Mouse (Mus musculus) C2C12 (cell line): Measurements from ENCODE around the gene H2-M11.

Experiments used
- CEBPB ChIP-seq: IDR thresholded peaks from one replicate; pipeline ENCODE4 v1.6.1; 2011; ENCODE audit warnings: low read depth, mild to moderate bottlenecking, control low read depth, moderate library complexity
- CTCF ChIP-seq: IDR thresholded peaks from one replicate; pipeline ENCODE4 v1.5.1; 2011; ENCODE audit not compliant: control insufficient read depth, insufficient read depth, insufficient read length
- MAX ChIP-seq: IDR thresholded peaks from one replicate; pipeline ENCODE4 v1.6.1; 2011; ENCODE audit warnings: mild to moderate bottlenecking, control low read depth
- MYOD1 ChIP-seq: IDR thresholded peaks from one replicate; pipeline ENCODE4 v1.6.1; 2011; ENCODE audit warnings: low read depth; ENCODE audit not compliant: control insufficient read depth, insufficient read length
- MYOG ChIP-seq: IDR thresholded peaks from one replicate; pipeline ENCODE4 v1.6.1; 2011; ENCODE audit not compliant: control insufficient read depth, insufficient read length; ENCODE audit errors: extremely low read depth
- USF1 ChIP-seq: IDR thresholded peaks from one replicate; pipeline ENCODE4 v1.6.1; 2011; ENCODE audit warnings: low read depth, mild to moderate bottlenecking, control low read depth, moderate library complexity

- no peak for TF ChIP-seq USF1
- no peak for TF ChIP-seq CTCF
- no peak for TF ChIP-seq MYOG
- no peak for TF ChIP-seq CEBPB
- TF ChIP-seq MAX, result no peak
- no peak for TF ChIP-seq MYOD1
Measured at GRCm38 (mm10) chr17:36546775-36547174, at the start of gene H2-M11.
